Mouse (Mus musculus): ENCODE measurements around the gene Tap2. TPM values are rescaled to one million over a fixed set of nuclear protein-coding genes. Genes with fewer than 3 reads are reported as not detected.

Gene Tap2
- polyA plus RNA-seq, 1 experiment, result 18.8 TPM

DNA sequence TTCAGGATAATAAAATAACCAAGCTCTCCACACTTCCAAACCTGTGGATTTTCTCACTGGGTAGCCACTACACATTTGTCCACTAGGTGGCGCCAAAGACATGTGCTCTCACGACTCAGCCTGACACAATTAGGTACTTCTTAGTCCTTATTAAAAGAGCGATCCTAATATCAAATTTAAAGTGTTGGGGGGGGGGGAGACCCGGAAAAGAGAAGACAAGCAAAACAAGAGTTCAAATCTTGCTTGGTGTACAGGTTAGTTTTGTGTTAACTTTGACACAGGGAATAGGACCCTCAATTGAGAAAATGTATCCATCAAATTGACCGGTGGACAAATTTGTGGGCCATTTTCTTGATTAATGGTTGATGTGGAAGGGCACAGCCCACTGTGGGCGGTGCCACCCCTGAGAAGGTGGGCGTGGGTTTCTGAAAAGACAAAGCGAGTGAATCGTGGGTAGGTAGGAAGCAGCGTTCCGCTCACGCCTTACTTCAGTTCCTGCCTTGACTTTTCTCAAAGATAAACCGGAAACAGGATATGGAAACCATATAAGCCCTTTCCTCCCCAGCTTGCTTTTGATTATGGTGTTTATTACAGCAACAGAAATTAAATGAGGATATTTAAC is 32.3 kb upstream of the Tap2 start:
- H3K4me1 ChIP-seq (ENCODE audit: control insufficient read depth, insufficient read depth, low read length), result no peaks in the 10 kb centered on the region

DNA sequence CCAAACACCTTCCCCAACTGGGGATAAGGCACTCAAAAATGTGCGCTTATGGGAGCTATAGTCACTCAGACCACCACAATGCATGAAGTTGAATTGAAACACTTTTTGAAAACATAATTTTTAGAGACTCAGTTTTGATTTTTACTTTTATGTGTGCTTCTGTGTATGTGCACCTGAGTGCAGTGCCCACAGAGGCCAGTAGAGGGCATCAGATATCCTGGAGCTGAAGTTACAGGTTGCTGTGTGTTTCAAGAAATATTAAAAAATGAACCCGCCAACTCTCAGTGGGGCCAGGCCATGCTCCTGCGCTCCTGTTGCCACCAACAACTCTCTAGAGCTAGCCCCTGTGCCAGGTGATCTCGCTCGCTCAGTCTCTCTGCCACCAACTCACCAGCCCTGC is 30.8 kb upstream of the Tap2 start:
- peaks cover 9% of the 10 kb centered on the region for H3K9me3 ChIP-seq (replicated peaks; ENCODE audit: control insufficient read depth, insufficient read depth, low read length, poor library complexity, severe bottlenecking)
- TF ChIP-seq POLR2A (IDR thresholded peaks at IDR 0.05; ENCODE audit: insufficient read depth, low read length) (no peak), EP300 (IDR thresholded peaks at IDR 0.05; ENCODE audit: insufficient read depth, low read depth, low read length) (no peak), CTCF (IDR thresholded peaks at IDR 0.05; ENCODE audit: low read depth, low read length) (peak; percentile 4)
- no peaks in the 10 kb centered on the region for H3K27me3 ChIP-seq (ENCODE audit: control insufficient read depth, insufficient read depth, low read length, poor library complexity, severe bottlenecking)
- H3K36me3 ChIP-seq (ENCODE audit: control insufficient read depth, insufficient read depth, low read length, poor library complexity, severe bottlenecking), result no peaks in the 10 kb centered on the region
- no peaks in the 10 kb centered on the region for H3K4me1 ChIP-seq (ENCODE audit: control insufficient read depth, insufficient read depth, low read length)
- H3K4me3 ChIP-seq (ENCODE audit: low read depth, low read length), result no peak overlapping the region
- no peak overlapping the region for H3K27ac ChIP-seq (ENCODE audit: insufficient read depth, low read length)
- no peak overlapping the region for H3K9ac ChIP-seq (ENCODE audit: low read depth, poor library complexity, severe bottlenecking)

More for the DNA sequence above, 32.3 kb upstream of the Tap2 start:
- no peak overlapping the region for H3K9ac ChIP-seq (ENCODE audit: low read depth, poor library complexity, severe bottlenecking)
- H3K4me3 ChIP-seq (ENCODE audit: low read depth, low read length), result no peak overlapping the region
- H3K36me3 ChIP-seq (ENCODE audit: control insufficient read depth, insufficient read depth, low read length, poor library complexity, severe bottlenecking), result no peaks in the 10 kb centered on the region
- peak; percentile 43 for TF ChIP-seq CTCF (IDR thresholded peaks at IDR 0.05; ENCODE audit: low read depth, low read length)
- TF ChIP-seq POLR2A (IDR thresholded peaks at IDR 0.05; ENCODE audit: insufficient read depth, low read length), result no peak
- no peak for TF ChIP-seq EP300 (IDR thresholded peaks at IDR 0.05; ENCODE audit: insufficient read depth, low read depth, low read length)
- no peak overlapping the region for H3K27ac ChIP-seq (ENCODE audit: insufficient read depth, low read length)
- H3K27me3 ChIP-seq (ENCODE audit: control insufficient read depth, insufficient read depth, low read length, poor library complexity, severe bottlenecking), result no peaks in the 10 kb centered on the region
- H3K9me3 ChIP-seq (replicated peaks; ENCODE audit: control insufficient read depth, insufficient read depth, low read length, poor library complexity, severe bottlenecking), result peaks cover 5% of the 10 kb centered on the region

DNA sequence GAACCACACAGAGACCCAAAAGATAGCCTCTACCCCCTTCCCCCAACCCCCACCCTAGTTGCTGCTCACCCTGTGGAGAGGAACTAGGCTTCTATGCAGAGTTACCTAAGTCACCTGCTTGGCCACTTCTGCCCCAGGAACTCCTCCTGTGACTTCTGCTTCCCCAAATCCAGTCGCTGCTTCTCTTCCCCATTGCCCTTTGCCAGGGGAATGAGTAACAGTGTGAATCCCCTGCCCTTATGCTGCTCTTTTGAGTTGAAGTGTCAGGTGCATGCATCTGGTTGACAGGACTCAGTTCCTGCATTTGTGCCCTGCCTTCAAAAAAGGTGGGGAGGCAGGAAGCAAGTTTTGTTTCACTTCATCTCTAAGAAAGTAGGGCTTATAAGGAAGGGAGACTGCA is 29.3 kb upstream of the Tap2 start:
- Histone ChIP-seq H3K4me3 (ENCODE audit: low read depth, low read length) (no peak overlapping the region), H3K27me3 (ENCODE audit: control insufficient read depth, insufficient read depth, low read length, poor library complexity, severe bottlenecking) (no peaks in the 10 kb centered on the region), H3K27ac (ENCODE audit: insufficient read depth, low read length) (no peak overlapping the region), H3K4me1 (ENCODE audit: control insufficient read depth, insufficient read depth, low read length) (no peaks in the 10 kb centered on the region), H3K36me3 (ENCODE audit: control insufficient read depth, insufficient read depth, low read length, poor library complexity, severe bottlenecking) (no peaks in the 10 kb centered on the region), H3K9ac (ENCODE audit: low read depth, poor library complexity, severe bottlenecking) (no peak overlapping the region), H3K9me3 (replicated peaks; ENCODE audit: control insufficient read depth, insufficient read depth, low read length, poor library complexity, severe bottlenecking) (peaks cover 9% of the 10 kb centered on the region)
- TF ChIP-seq POLR2A (IDR thresholded peaks at IDR 0.05; ENCODE audit: insufficient read depth, low read length) (no peak), CTCF (IDR thresholded peaks at IDR 0.05; ENCODE audit: low read depth, low read length) (no peak), EP300 (IDR thresholded peaks at IDR 0.05; ENCODE audit: insufficient read depth, low read depth, low read length) (no peak)

DNA sequence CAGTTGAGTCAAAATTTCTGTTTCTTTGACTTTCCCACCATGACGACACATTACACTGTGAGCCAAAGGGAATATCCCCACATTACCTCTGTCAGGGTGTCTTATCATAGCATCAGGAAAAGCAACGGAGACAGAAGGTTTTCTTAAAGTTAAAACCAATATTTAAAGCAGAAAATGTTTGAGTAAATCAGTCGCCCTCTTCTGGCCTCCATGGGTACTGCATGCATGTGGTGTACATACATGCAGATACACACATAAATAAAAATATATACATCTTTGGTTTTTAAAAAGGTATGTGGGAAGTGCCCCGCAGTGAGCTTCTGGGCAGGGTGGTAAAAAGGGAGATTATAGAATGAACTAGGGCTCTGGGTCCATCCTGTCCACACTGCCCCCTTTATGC is 26.1 kb upstream of the Tap2 start:
- Histone ChIP-seq H3K27me3 (ENCODE audit: control insufficient read depth, insufficient read depth, low read length, poor library complexity, severe bottlenecking) (no peaks in the 10 kb centered on the region), H3K9ac (ENCODE audit: low read depth, poor library complexity, severe bottlenecking) (no peak overlapping the region)
- TF ChIP-seq POLR2A (IDR thresholded peaks at IDR 0.05; ENCODE audit: insufficient read depth, low read length), result no peak
- TF ChIP-seq EP300 (IDR thresholded peaks at IDR 0.05; ENCODE audit: insufficient read depth, low read depth, low read length), result no peak
- no peak for TF ChIP-seq CTCF (IDR thresholded peaks at IDR 0.05; ENCODE audit: low read depth, low read length)

DNA sequence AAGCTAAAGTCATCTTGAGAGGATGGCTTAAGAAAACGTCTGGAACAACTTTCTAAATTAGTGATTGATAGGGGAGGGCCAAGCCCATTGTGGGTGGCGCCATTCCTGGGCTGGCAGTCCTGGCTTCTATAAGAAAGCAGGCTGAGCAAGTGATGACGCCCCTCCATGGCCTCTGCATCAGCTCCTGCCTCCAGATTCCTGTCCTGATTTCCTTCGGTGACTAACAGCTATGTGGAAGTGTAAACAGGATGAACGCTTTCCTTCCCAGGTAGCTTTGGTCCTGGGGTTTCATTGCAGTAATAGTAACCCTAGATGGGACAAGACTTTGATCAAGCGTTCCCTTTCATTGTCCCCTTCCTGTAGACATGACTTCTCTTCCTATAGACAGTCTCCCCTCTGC is 24.3 kb upstream of the Tap2 start:
- H3K4me1 ChIP-seq (ENCODE audit: control insufficient read depth, insufficient read depth, low read length), result no peaks in the 10 kb centered on the region
- H3K27ac ChIP-seq (ENCODE audit: insufficient read depth, low read length), result no peak overlapping the region
- no peak overlapping the region for H3K4me3 ChIP-seq (ENCODE audit: low read depth, low read length)
- peaks cover 4% of the 10 kb centered on the region; the same call in 1 of the 2 replicates for H3K9me3 ChIP-seq (replicated peaks; ENCODE audit: control insufficient read depth, insufficient read depth, low read length, poor library complexity, severe bottlenecking)
- TF ChIP-seq POLR2A (IDR thresholded peaks at IDR 0.05; ENCODE audit: insufficient read depth, low read length), result no peak
- no peak for TF ChIP-seq EP300 (IDR thresholded peaks at IDR 0.05; ENCODE audit: insufficient read depth, low read depth, low read length)
- TF ChIP-seq CTCF (IDR thresholded peaks at IDR 0.05; ENCODE audit: low read depth, low read length), result no peak
- no peaks in the 10 kb centered on the region for H3K27me3 ChIP-seq (ENCODE audit: control insufficient read depth, insufficient read depth, low read length, poor library complexity, severe bottlenecking)
- H3K36me3 ChIP-seq (ENCODE audit: control insufficient read depth, insufficient read depth, low read length, poor library complexity, severe bottlenecking), result no peaks in the 10 kb centered on the region
- H3K9ac ChIP-seq (ENCODE audit: low read depth, poor library complexity, severe bottlenecking), result no peak overlapping the region

More for the DNA sequence above, 26.1 kb upstream of the Tap2 start:
- no peak overlapping the region for H3K4me3 ChIP-seq (ENCODE audit: low read depth, low read length)
- H3K36me3 ChIP-seq (ENCODE audit: control insufficient read depth, insufficient read depth, low read length, poor library complexity, severe bottlenecking), result no peaks in the 10 kb centered on the region
- H3K27ac ChIP-seq (ENCODE audit: insufficient read depth, low read length), result no peak overlapping the region
- peaks cover 9% of the 10 kb centered on the region for H3K9me3 ChIP-seq (replicated peaks; ENCODE audit: control insufficient read depth, insufficient read depth, low read length, poor library complexity, severe bottlenecking)
- H3K4me1 ChIP-seq (ENCODE audit: control insufficient read depth, insufficient read depth, low read length), result no peaks in the 10 kb centered on the region

Measured in ES-Bruce4 (cell line).